ENCODE assay signal across 10 mouse cellular contexts in the genomic region with DNA sequence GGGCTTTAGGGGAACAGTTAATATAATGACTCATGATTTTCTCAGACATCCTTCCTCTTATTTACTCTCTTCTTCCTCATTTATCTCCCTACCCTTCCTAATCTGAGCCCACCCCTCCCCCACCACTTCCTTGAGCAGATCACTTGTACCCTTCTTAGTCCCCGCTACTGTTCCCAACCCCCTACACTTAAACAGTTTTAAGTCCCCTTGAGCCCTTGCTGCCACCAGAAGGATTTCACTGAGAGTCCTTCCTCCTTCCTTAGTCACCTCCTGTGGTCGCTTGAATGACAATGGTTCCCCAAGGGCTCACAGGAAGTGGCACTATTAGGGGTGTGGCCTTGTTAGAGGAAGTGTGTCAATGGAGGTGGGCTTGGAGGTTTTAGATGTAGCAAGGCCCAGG. TPM values are rescaled to one million over a fixed set of nuclear protein-coding genes. Genes with fewer than 3 reads are reported as not detected.
DNase-seq lines count a peak whose midpoint lies in the region; ATAC-seq and TF ChIP-seq lines count a peak whose summit lies in the region.
"Had no signal": no experiment of that assay in that cellular context is flagged by ENCODE, and none has a peak within 500 bp of the region (broad histone marks: within the 10 kb centered on the region; RNA-seq: fewer than 3 reads in every experiment).

No protein-coding gene starts in this region.

- no peaks in the 10 kb centered on the region for H3K27me3 ChIP-seq in midbrain, postnatal 0 days (ENCODE audit: insufficient read depth, low read length)
- no peaks in the 10 kb centered on the region for H3K27me3 ChIP-seq in forebrain, embryonic 10.5 days (ENCODE audit: poor library complexity, severe bottlenecking)
- H3K27me3 ChIP-seq: hindbrain, embryonic 15.5 days; neural tube, embryonic 15.5 days had no signal

- intact Hi-C loops in heart, postnatal 36 days (cut with DNase I): loop anchor here (2.0 to 5.0 kb wide), 2 partner anchors 125 to 167 kb away; no protein-coding TSS in a partner anchor
- intact Hi-C loops in heart, postnatal 25 days (cut with DNase I): loop anchor here (5.0 to 10.0 kb wide), 2 partner anchors 97 to 130 kb away; no protein-coding TSS in a partner anchor

- H3K9me3 ChIP-seq in midbrain, postnatal 0 days (ENCODE audit: low read length): no peaks in the 10 kb centered on the region
- H3K9me3 ChIP-seq in forebrain, embryonic 10.5 days: no peaks in the 10 kb centered on the region
- H3K9me3 ChIP-seq: hindbrain, embryonic 15.5 days; neural tube, embryonic 15.5 days had no signal

- DNase-seq in heart, postnatal 36 days: peak; percentile 12 to 21
- DNase-seq in heart, postnatal 25 days (ENCODE audit: low spot score): no peak
- DNase-seq in B cell, adult 2 months: peak; percentile 59 to 65
- DNase-seq in midbrain, postnatal 0 days (ENCODE audit: low spot score): no peak
- DNase-seq in forebrain, embryonic 10.5 days (ENCODE audit: extremely low spot score, low spot score): no peak
- no peak for DNase-seq in thymus, postnatal 14 days

- no peak overlapping the region for H3K4me3 ChIP-seq in brown adipose tissue, adult 24 weeks (ENCODE audit: insufficient read depth, low read depth, low read length)
- H3K4me3 ChIP-seq in midbrain, postnatal 0 days (ENCODE audit: low read depth, low read length): no peak overlapping the region
- no peak overlapping the region for H3K4me3 ChIP-seq in forebrain, embryonic 10.5 days
- H3K4me3 ChIP-seq: hindbrain, embryonic 15.5 days; neural tube, embryonic 15.5 days had no signal

- no peaks in the 10 kb centered on the region for H3K36me3 ChIP-seq in midbrain, postnatal 0 days (ENCODE audit: insufficient read depth, low read length)
- H3K36me3 ChIP-seq in forebrain, embryonic 10.5 days (replicated peaks): no peaks in the 10 kb centered on the region
- H3K36me3 ChIP-seq: hindbrain, embryonic 15.5 days; neural tube, embryonic 15.5 days had no signal

- no peak overlapping the region for H3K9ac ChIP-seq in midbrain, postnatal 0 days (replicated peaks; ENCODE audit: low read length, poor library complexity, severe bottlenecking)
- H3K9ac ChIP-seq: hindbrain, embryonic 15.5 days; neural tube, embryonic 15.5 days had no signal

- WGBS in midbrain, postnatal 0 days: 90% methylated on average over 2 of the region's 2 CpGs
- 82% methylated on average over 2 of the region's 2 CpGs for WGBS in forebrain, embryonic 10.5 days

- TF ChIP-seq CTCF in midbrain, postnatal 0 days (IDR thresholded peaks at IDR 0.05): no peak

- H3K4me2 ChIP-seq in midbrain, postnatal 0 days (ENCODE audit: low read depth, low read length, poor library complexity, severe bottlenecking): no peak overlapping the region
- H3K4me2 ChIP-seq: hindbrain, embryonic 15.5 days; neural tube, embryonic 15.5 days had no signal

- no peaks in the 10 kb centered on the region for H3K4me1 ChIP-seq in brown adipose tissue, adult 24 weeks (ENCODE audit: control insufficient read depth, insufficient read depth, insufficient read length, low read length)
- no peaks in the 10 kb centered on the region for H3K4me1 ChIP-seq in midbrain, postnatal 0 days (ENCODE audit: insufficient read depth, low read length)
- 0 out of 2 replicates have a peak, but pooled peaks cover 6% of the 10 kb centered on the region for H3K4me1 ChIP-seq in forebrain, embryonic 10.5 days
- H3K4me1 ChIP-seq: neural tube, embryonic 15.5 days had no signal

- ATAC-seq in megakaryocyte progenitor cell, adult 5-6 weeks (replicated peaks; ENCODE audit: poor library complexity): peak; percentile 90
- no peak for ATAC-seq in midbrain, postnatal 0 days (ENCODE audit: low FRiP score)

- H3K27ac ChIP-seq in brown adipose tissue, adult 24 weeks (replicated peaks; ENCODE audit: low read depth, low read length): 0 out of 2 replicates have a peak overlapping the region, but pooled peaks have one; percentile 47
- H3K27ac ChIP-seq in midbrain, postnatal 0 days (ENCODE audit: low read depth, low read length): no peak overlapping the region
- H3K27ac ChIP-seq in forebrain, embryonic 10.5 days: no peak overlapping the region
- H3K27ac ChIP-seq: hindbrain, embryonic 15.5 days; neural tube, embryonic 15.5 days had no signal

RNA-seq across cellular contexts. Expression of a gene that starts 50.7 kb away (rescaled TPM):
- total RNA-seq in heart, postnatal 36 days (2021): 10 to 100 TPM; 19.7 to 20.8 TPM
- total RNA-seq in heart, postnatal 25 days (2021): 10 to 100 TPM; 19.1 to 20.2 TPM
- 2.9 and 5.4 TPM in 2 replicates for polyA plus RNA-seq in brown adipose tissue, adult 24 weeks (2012; ENCODE audit: insufficient read depth, insufficient read length, missing spikeins)
- 12.2 and 15.1 TPM in 2 replicates for total RNA-seq in megakaryocyte progenitor cell, adult 5-6 weeks (2015)
- total RNA-seq in megakaryocyte progenitor cell, adult 5-6 weeks (2017): 6.7 and 15.5 TPM in 2 replicates
- 48.3 and 51.8 TPM in 2 replicates for total RNA-seq in midbrain, postnatal 0 days (2014; rRNA removed)
- 13.2 and 19.1 TPM in 2 replicates for polyA plus RNA-seq in midbrain, postnatal 0 days (2015; fragmentation: Nextera tagmentation; extraction: Ambion mirVana)
- polyA plus RNA-seq in forebrain, embryonic 10.5 days (2016; fragmentation: Nextera tagmentation; extraction: Ambion mirVana): 3.3 and 3.8 TPM in 2 replicates

Comparison
In these comparisons a context has a peak if more than half of its experiments do, and no peak if none do; other contexts are left out.
1. DNase-seq: peak in heart, postnatal 36 days (2 of 2) and B cell, adult 2 months (2 of 2); none in heart, postnatal 25 days (single experiment), midbrain, postnatal 0 days (single experiment), forebrain, embryonic 10.5 days (single experiment) and thymus, postnatal 14 days (single experiment).